Mouse (Mus musculus) ES-E14 (cell line): Measurements from ENCODE around the gene Ap1s2.

ENCODE experiments used
- CHD2 ChIP-seq: IDR thresholded peaks from 2 replicates; pipeline ENCODE4 v1.6.1; 2014; ENCODE audit warnings: mild to moderate bottlenecking, low read depth, low read length, inconsistent platforms
- ZC3H11A ChIP-seq: IDR thresholded peaks from 2 replicates; pipeline ENCODE4 v1.6.1; 2012; ENCODE audit warnings: low read depth, mild to moderate bottlenecking, inconsistent platforms, low read length, borderline replicate concordance
- ZNF384 ChIP-seq: IDR thresholded peaks from 2 replicates; pipeline ENCODE4 v1.6.1; 2012; ENCODE audit warnings: low read depth, low read length, inconsistent platforms

DNA sequence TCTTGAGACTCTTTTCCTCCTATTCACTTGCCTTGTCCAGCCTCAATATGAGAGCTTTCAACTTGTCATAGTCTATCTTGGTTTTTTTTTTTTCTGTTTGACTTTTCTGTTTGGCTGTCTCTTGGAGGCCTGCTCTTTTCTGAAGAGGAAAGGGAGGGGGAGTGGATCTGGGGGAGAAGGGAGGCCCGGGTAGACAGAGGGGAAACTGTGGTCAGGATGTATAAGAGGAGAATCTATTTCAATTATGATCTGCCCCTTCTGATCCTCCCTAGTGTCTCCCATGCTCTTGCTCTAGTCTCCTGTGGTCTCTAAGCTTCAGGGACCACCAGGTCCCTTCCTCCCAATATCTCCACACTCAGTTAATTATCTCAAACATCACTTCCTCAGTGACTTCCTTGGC lies 42.8 kb downstream of the Ap1s2 start:
- no peak for TF ChIP-seq ZC3H11A
- no peak for TF ChIP-seq ZNF384
- TF ChIP-seq CHD2 = no peak
